Mouse (Mus musculus): Measurements from ENCODE around the gene Zfp536. TPM values are rescaled to one million over a fixed set of nuclear protein-coding genes. Genes with fewer than 3 reads are reported as not detected.
"Not testable (repeated sequence)": the region's sequence is repeated elsewhere in the genome, so short reads cannot be mapped to it uniquely, and the experiment has no call there.

Zfp536 gene
- polyA plus RNA-seq, 1 experiment: 0.13 TPM

GRCm38 (mm10) chr7:37718671-37719402 lies 54.6 kb downstream of the Zfp536 start:
- WGBS: 76% methylated on average over 15 of the region's 15 CpGs
- Histone ChIP-seq H3K4me3 (ENCODE audit: extremely low read depth, insufficient read depth, insufficient read length) (no peak overlapping the region), H3K27me3 (ENCODE audit: control insufficient read depth, insufficient read depth, low read length) (no peaks in the 10 kb centered on the region), H3K4me1 (ENCODE audit: control insufficient read depth, insufficient read depth, insufficient read length) (no peaks in the 10 kb centered on the region), H3K27ac (ENCODE audit: insufficient read depth, low read length) (no peak overlapping the region), H3K36me3 (ENCODE audit: control insufficient read depth, insufficient read depth, low read length) (no peaks in the 10 kb centered on the region)
- no peak for TF ChIP-seq POLR2A (IDR thresholded peaks at IDR 0.05; ENCODE audit: low read depth, low read length)
- DNase-seq (ENCODE audit: low read depth in 1 of 2, low spot score in 2 of 2): no peak

- 83% methylated on average over 7 of the region's 7 CpGs for WGBS
- DNase-seq (ENCODE audit: low read depth in 1 of 2, low spot score in 2 of 2): no peak
- Histone ChIP-seq H3K4me3 (ENCODE audit: extremely low read depth, insufficient read depth, insufficient read length) (no peak overlapping the region), H3K27ac (ENCODE audit: insufficient read depth, low read length) (no peak overlapping the region), H3K27me3 (ENCODE audit: control insufficient read depth, insufficient read depth, low read length) (no peaks in the 10 kb centered on the region), H3K36me3 (ENCODE audit: control insufficient read depth, insufficient read depth, low read length) (no peaks in the 10 kb centered on the region), H3K4me1 (ENCODE audit: control insufficient read depth, insufficient read depth, insufficient read length) (no peaks in the 10 kb centered on the region)
- TF ChIP-seq POLR2A (IDR thresholded peaks at IDR 0.05; ENCODE audit: low read depth, low read length): no peak
- no peak for TF ChIP-seq CTCF (IDR thresholded peaks at IDR 0.05; ENCODE audit: extremely low read depth, insufficient read depth, insufficient read length, insufficient replicate concordance)
Observed at GRCm38 (mm10) chr7:37717071-37717470, 56.4 kb downstream of the Zfp536 start.

- TF ChIP-seq CTCF (IDR thresholded peaks at IDR 0.05; ENCODE audit: extremely low read depth, insufficient read depth, insufficient read length, insufficient replicate concordance): no peak
- no peak for TF ChIP-seq POLR2A (IDR thresholded peaks at IDR 0.05; ENCODE audit: low read depth, low read length)
- WGBS: 79% methylated on average over 7 of the region's 7 CpGs
Observed at GRCm38 (mm10) chr7:37716626-37717025, 56.8 kb downstream of the Zfp536 start.

GRCm38 (mm10) chr7:37704464-37704863 lies 69.0 kb downstream of the Zfp536 start:
- Histone ChIP-seq H3K4me3 (ENCODE audit: extremely low read depth, insufficient read depth, insufficient read length) (no peak overlapping the region), H3K27ac (ENCODE audit: insufficient read depth, low read length) (no peak overlapping the region), H3K27me3 (ENCODE audit: control insufficient read depth, insufficient read depth, low read length) (no peaks in the 10 kb centered on the region), H3K4me1 (ENCODE audit: control insufficient read depth, insufficient read depth, insufficient read length) (no peaks in the 10 kb centered on the region), H3K36me3 (ENCODE audit: control insufficient read depth, insufficient read depth, low read length) (no peaks in the 10 kb centered on the region)
- 93% methylated on average over 9 of the region's 9 CpGs for WGBS
- DNase-seq (ENCODE audit: low read depth in 1 of 2, low spot score in 2 of 2): no peak
- TF ChIP-seq POLR2A (IDR thresholded peaks at IDR 0.05; ENCODE audit: low read depth, low read length) (no peak), CTCF (IDR thresholded peaks at IDR 0.05; ENCODE audit: extremely low read depth, insufficient read depth, insufficient read length, insufficient replicate concordance) (no peak)

More at GRCm38 (mm10) chr7:37716626-37717025, 56.8 kb downstream of the Zfp536 start:
- Histone ChIP-seq H3K27me3 (ENCODE audit: control insufficient read depth, insufficient read depth, low read length) (no peaks in the 10 kb centered on the region), H3K4me1 (ENCODE audit: control insufficient read depth, insufficient read depth, insufficient read length) (no peaks in the 10 kb centered on the region), H3K36me3 (ENCODE audit: control insufficient read depth, insufficient read depth, low read length) (no peaks in the 10 kb centered on the region), H3K27ac (ENCODE audit: insufficient read depth, low read length) (no peak overlapping the region), H3K4me3 (ENCODE audit: extremely low read depth, insufficient read depth, insufficient read length) (no peak overlapping the region)
- DNase-seq (ENCODE audit: low read depth in 1 of 2, low spot score in 2 of 2): no peak

- 86% methylated on average over 3 of the region's 3 CpGs for WGBS
- H3K27ac ChIP-seq (ENCODE audit: insufficient read depth, low read length); H3K36me3 ChIP-seq (ENCODE audit: control insufficient read depth, insufficient read depth, low read length); H3K4me1 ChIP-seq (ENCODE audit: control insufficient read depth, insufficient read depth, insufficient read length); H3K4me3 ChIP-seq (ENCODE audit: extremely low read depth, insufficient read depth, insufficient read length); H3K27me3 ChIP-seq (ENCODE audit: control insufficient read depth, insufficient read depth, low read length); DNase-seq (ENCODE audit: low read depth in 1 of 2, low spot score in 2 of 2): not testable (repeated sequence)
Observed at GRCm38 (mm10) chr7:37697378-37697777, 76.1 kb downstream of the Zfp536 start.

- 83% methylated on average over 5 of the region's 5 CpGs for WGBS
- TF ChIP-seq POLR2A (IDR thresholded peaks at IDR 0.05; ENCODE audit: low read depth, low read length) (no peak), CTCF (IDR thresholded peaks at IDR 0.05; ENCODE audit: extremely low read depth, insufficient read depth, insufficient read length, insufficient replicate concordance) (no peak)
- no peaks in the 10 kb centered on the region for H3K4me1 ChIP-seq (ENCODE audit: control insufficient read depth, insufficient read depth, insufficient read length)
- no peaks in the 10 kb centered on the region for H3K36me3 ChIP-seq (ENCODE audit: control insufficient read depth, insufficient read depth, low read length)
- no peak overlapping the region for H3K27ac ChIP-seq (ENCODE audit: insufficient read depth, low read length)
- no peak overlapping the region for H3K4me3 ChIP-seq (ENCODE audit: extremely low read depth, insufficient read depth, insufficient read length)
- H3K27me3 ChIP-seq (ENCODE audit: control insufficient read depth, insufficient read depth, low read length): no peaks in the 10 kb centered on the region
- DNase-seq (ENCODE audit: low read depth in 1 of 2, low spot score in 2 of 2): no peak
Observed at GRCm38 (mm10) chr7:37695066-37695465, 78.4 kb downstream of the Zfp536 start.

GRCm38 (mm10) chr7:37690606-37691005 lies 82.8 kb downstream of the Zfp536 start:
- H3K27me3 ChIP-seq (ENCODE audit: control insufficient read depth, insufficient read depth, low read length): no peaks in the 10 kb centered on the region
- no peak for DNase-seq (ENCODE audit: low read depth in 1 of 2, low spot score in 2 of 2)
- WGBS: 91% methylated on average over 10 of the region's 10 CpGs
- no peaks in the 10 kb centered on the region for H3K36me3 ChIP-seq (ENCODE audit: control insufficient read depth, insufficient read depth, low read length)
- H3K4me1 ChIP-seq (ENCODE audit: control insufficient read depth, insufficient read depth, insufficient read length): no peaks in the 10 kb centered on the region
- H3K4me3 ChIP-seq (ENCODE audit: extremely low read depth, insufficient read depth, insufficient read length): no peak overlapping the region
- H3K27ac ChIP-seq (ENCODE audit: insufficient read depth, low read length): no peak overlapping the region
- TF ChIP-seq POLR2A (IDR thresholded peaks at IDR 0.05; ENCODE audit: low read depth, low read length) (no peak), CTCF (IDR thresholded peaks at IDR 0.05; ENCODE audit: extremely low read depth, insufficient read depth, insufficient read length, insufficient replicate concordance) (no peak)
